Mouse (Mus musculus) kidney, embryonic 15.5 days (tissue): ENCODE data around the gene Kcnd3. TPM values are rescaled to one million over a fixed set of nuclear protein-coding genes. Genes with fewer than 3 reads are reported as not detected.

ENCODE experiments used
- ATAC-seq: fragments of 200-750 bp; cut with Nextera tagmentation; replicated peaks from 2 replicates; pipeline ENCODE4 v1.8.0; 2017; ENCODE audit warnings: moderate TSS enrichment; ENCODE audit not compliant: low FRiP score
- H3K27ac ChIP-seq: fragments of 300-500 bp; sonication (generic); 2 replicates; pipeline ENCODE4 v1.5.1; 2015; ENCODE audit warnings: mild to moderate bottlenecking, inconsistent platforms
- H3K27me3 ChIP-seq: fragments of 300-500 bp; sonication (generic); 2 replicates; pipeline ENCODE4 v1.6.1; 2015; ENCODE audit warnings: inconsistent platforms
- H3K36me3 ChIP-seq: fragments of 300-500 bp; sonication (generic); 2 replicates; pipeline ENCODE4 v1.6.1; 2015; ENCODE audit warnings: inconsistent platforms
- H3K4me1 ChIP-seq: fragments of 300-500 bp; sonication (generic); 2 replicates; pipeline ENCODE4 v1.6.1; 2015; ENCODE audit warnings: inconsistent platforms
- H3K4me2 ChIP-seq: fragments of 300-500 bp; sonication (generic); 2 replicates; pipeline ENCODE4 v1.6.1; 2015; ENCODE audit warnings: moderate library complexity, mild to moderate bottlenecking, inconsistent platforms
- H3K4me3 ChIP-seq: fragments of 300-500 bp; sonication (generic); replicated peaks from 2 replicates; pipeline ENCODE4 v1.5.1; 2015; ENCODE audit warnings: mild to moderate bottlenecking, inconsistent platforms
- H3K9ac ChIP-seq: fragments of 300-500 bp; sonication (generic); 2 replicates; pipeline ENCODE4 v1.6.1; 2015; ENCODE audit warnings: mild to moderate bottlenecking, inconsistent platforms
- H3K9me3 ChIP-seq: fragments of 300-500 bp; sonication (generic); replicated peaks from 2 replicates; pipeline ENCODE4 v1.6.1; 2016; ENCODE audit warnings: inconsistent platforms
- WGBS: fragments of 180-500 bp; shearing (Covaris S2); methylation state at CpG from one replicate; pipeline ENCODE4 v1.1.7; 2015; ENCODE audit warnings: mixed read lengths; 5-methylcytosine and 5-hydroxymethylcytosine counted together
- polyA plus RNA-seq: library from polyadenylated mRNA; unstranded; fragments of >200 nt; fragmentation: Nextera tagmentation; extraction: Ambion mirVana; gene quantifications from 2 replicates; pipeline ENCODE4 v1.2.1, GENCODE M21; 2015

The Kcnd3 gene
- polyA plus RNA-seq, 1 experiment from 2014 or later: 2.4 TPM

DNA sequence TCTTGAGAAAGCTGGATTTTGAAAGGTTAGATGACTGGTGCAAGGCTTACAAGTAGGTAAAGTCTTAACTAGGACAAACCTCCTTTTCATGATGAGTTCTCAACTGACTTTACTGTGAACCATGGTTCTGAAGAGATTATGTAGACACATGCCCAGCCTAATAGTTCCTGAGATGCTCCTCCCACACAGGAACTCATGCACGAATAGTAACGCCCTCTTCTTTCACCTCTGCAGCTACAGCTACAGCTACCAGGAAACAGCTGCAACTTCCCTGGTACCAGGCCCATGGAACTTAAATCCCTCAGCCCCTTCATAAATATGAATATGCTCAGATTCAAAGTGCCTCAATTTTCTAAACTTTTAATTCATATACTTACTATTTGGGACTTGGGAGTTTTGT, 223.8 kb downstream of the Kcnd3 start:
- no peaks in the 10 kb centered on the region for H3K27me3 ChIP-seq

DNA sequence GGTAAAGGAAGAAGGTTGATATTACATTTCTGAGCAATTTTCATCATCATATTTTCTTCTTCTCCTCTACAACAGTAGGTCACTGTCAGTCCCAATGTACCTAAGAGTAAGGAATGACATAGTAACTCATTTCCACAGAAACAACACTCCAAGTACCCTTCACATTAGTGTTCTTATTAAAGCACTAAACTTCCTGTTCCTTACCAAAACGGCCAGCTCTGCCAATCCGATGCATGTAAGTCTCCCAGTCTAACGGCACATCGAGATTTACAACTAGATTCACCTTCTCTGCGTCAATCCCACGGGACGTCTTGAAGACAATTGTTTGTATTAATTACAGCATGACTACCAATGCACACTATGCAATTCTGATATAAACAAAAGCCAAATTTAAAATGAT, 228.2 kb downstream of the Kcnd3 start:
- no peak overlapping the region for H3K27ac ChIP-seq
- peaks cover 80% of the 10 kb centered on the region for H3K36me3 ChIP-seq
- no peaks in the 10 kb centered on the region for H3K27me3 ChIP-seq
- H3K9ac ChIP-seq: no peak overlapping the region
- H3K4me3 ChIP-seq: no peak overlapping the region
- no peaks in the 10 kb centered on the region for H3K9me3 ChIP-seq
- H3K4me1 ChIP-seq: no peaks in the 10 kb centered on the region
- no peak for ATAC-seq
- no peak overlapping the region for H3K4me2 ChIP-seq
- 90% methylated on average over 7 of the region's 7 CpGs for WGBS

More for the DNA sequence above, 223.8 kb downstream of the Kcnd3 start:
- Histone ChIP-seq H3K4me1 (no peaks in the 10 kb centered on the region), H3K9me3 (no peaks in the 10 kb centered on the region), H3K4me2 (no peak overlapping the region), H3K27ac (no peak overlapping the region), H3K9ac (no peak overlapping the region), H3K36me3 (peaks cover 43% of the 10 kb centered on the region), H3K4me3 (no peak overlapping the region)
- no peak for ATAC-seq
- WGBS: 44% methylated on average over 2 of the region's 2 CpGs

DNA sequence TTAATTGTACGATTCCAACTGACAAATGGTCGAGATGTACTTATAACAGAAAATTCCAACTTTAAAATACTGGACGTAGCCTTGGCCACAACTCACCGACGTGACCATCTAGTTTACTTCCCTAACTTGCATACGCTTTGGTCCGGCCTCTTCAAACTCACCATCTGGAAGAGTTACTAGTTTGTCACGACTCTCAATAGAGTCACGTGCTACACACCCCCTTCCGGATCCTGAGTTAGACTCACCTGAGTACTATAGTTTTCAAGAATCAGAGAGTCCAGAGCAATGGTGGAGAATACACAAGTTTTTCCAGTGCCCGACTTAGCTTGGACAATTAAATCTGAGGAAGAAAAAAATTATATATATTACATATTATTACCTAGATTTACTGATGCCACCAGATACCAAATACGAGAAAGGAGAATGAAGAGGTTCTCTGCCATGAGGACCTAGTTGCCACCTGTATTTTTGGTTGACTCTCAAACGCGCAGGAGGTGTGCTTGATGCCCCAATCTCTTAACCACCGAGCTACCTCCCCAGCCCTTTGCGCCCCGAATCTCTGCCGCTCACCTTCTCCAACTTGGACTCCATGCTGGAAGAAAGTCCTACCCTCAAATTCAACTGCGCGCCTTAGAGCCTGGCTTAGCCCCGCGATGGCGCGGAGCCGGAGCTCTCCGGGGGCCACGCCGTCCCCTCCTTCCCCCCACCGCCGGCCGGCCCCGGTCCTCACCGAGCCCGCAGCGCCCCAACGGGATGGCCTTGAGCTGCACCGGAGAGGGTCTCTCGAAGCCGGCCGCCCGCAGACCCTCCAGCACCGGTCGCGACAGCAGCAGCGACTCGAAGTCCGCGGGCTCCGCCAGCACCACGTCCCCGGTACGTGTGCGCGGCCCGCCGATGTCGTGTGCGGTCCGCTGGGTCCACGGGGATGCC, 234.5 kb downstream of the Kcnd3 start:
- Histone ChIP-seq H3K9ac (peak overlapping the region; percentile 93), H3K9me3 (no peaks in the 10 kb centered on the region), H3K4me2 (peak overlapping the region; percentile 74), H3K4me3 (peak overlapping the region; percentile 98), H3K36me3 (peaks cover 32% of the 10 kb centered on the region), H3K27ac (peak overlapping the region; percentile 84), H3K27me3 (no peaks in the 10 kb centered on the region), H3K4me1 (peaks cover 13% of the 10 kb centered on the region)
- 7% methylated on average over 60 of the region's 60 CpGs for WGBS
- no peak; the same call in 1 of the 2 replicates for ATAC-seq

DNA sequence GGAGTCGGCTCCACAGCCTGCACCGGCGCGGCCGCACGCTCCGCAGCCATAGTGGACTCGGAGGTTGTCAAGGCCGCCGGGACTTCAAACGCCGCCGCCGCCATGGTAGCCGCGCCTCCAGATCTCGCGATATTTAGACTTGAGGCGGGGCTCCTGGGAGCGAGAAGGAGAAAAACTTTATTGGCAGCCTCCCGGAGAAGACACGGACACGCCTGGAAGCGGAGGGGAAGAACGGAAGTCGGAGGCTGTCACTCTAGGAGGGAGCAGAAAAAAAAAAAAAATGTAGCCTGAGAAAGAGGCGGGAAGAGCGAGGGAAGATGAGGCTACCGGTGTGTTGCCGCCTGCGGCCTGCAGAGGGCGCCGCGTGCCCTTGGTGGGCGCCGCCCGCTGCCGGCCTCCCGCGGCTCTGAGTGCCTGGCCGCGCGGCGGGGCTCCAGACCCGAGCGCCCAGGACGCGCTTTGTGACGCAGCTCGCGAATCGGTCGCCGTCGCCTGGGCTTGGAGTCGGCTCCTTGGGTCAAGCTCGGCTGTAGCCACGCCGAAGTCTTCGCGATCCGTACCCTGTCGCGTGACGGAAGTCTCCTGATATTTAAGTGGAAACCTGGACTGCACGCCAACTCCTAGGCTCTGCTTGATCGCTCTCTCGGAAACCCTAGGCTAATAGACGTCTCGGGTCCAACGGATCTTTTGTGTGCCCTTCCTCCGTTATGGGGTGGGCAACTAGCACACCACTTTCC, 235.4 kb downstream of the Kcnd3 start, which contains the start of gene Ddx20:
TSS of gene Ddx20 (minus strand) at position 251 of the 737 bp plus-strand sequence.
- peak; percentile 97 for ATAC-seq
- Histone ChIP-seq H3K9ac (peak within 1 kb of the TSS; percentile 93), H3K4me2 (peak within 1 kb of the TSS; percentile 74), H3K36me3 (peaks cover 26% of the 10 kb centered on the region), H3K27me3 (no peaks in the 10 kb centered on the region), H3K4me1 (peaks cover 13% of the 10 kb centered on the region), H3K4me3 (peak within 1 kb of the TSS; percentile 98), H3K27ac (peak within 1 kb of the TSS; percentile 88), H3K9me3 (no peaks in the 10 kb centered on the region)
- WGBS: under 1% methylated on average over 70 of the region's 72 CpGs

DNA sequence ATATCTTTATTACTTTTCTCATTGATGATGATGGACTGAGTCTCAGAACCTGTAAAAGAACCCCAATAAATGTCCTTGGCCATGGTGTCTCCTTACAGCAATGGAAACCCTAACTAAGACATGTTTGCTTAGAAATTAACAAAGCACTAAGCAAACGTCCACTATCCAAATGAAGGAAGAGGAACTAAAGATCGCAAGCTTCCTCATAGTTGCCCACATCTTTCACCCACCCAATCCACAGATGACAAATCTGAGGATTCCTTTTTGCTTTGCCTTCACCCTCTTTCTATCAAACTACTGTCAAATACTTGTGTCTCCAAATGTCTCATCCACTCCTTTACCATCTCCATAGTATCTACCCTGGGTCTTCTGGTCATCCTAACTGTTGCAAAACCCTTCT, 236.4 kb downstream of the Kcnd3 start:
- Histone ChIP-seq H3K4me3 (no peak overlapping the region), H3K27ac (no peak overlapping the region), H3K36me3 (peaks cover 15% of the 10 kb centered on the region), H3K4me2 (no peak overlapping the region), H3K4me1 (peaks cover 13% of the 10 kb centered on the region), H3K9me3 (no peaks in the 10 kb centered on the region), H3K27me3 (peaks cover 4% of the 10 kb centered on the region), H3K9ac (no peak overlapping the region)
- 87% methylated on average over 2 of the region's 2 CpGs for WGBS
- ATAC-seq: no peak

DNA sequence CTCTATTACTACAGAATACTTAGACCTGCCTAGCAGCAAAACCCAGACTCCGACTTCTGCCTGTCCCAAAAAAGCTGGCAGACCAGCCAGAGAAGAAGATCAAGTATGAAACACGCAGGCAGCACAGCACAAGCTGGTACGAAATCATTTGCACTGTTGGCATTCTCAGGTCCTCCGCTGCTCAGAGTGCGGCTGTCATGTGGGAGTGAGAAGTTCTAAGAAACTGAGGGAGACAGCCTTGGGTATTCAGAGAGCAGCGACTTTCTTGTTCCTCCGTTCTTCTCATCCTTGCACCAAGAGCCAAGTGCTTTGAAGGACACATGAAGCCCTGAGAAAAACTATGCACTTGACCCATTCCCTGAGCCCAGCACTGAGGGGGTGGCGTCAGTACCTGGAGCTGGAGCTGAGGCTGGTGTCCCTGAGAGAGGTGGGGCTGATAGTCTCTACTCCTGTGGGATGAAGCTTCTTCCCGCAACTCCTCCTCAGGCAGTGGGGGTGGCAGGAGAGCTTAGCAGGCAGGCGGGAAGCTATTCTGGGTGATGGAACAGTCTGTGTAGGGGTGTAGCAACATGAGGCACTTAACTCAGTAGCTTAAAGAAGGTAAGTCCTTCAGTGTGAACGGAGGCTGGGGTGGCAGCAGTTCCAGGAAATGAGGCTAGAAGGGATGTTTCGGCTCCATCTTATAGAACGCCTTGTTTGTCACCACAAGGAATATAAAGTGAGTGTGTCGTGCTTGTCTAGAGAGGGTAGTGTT, 241.4 kb downstream of the Kcnd3 start:
- Histone ChIP-seq H3K4me3 (no peak overlapping the region), H3K36me3 (no peaks in the 10 kb centered on the region), H3K4me1 (peaks cover 14% of the 10 kb centered on the region), H3K9ac (no peak overlapping the region), H3K4me2 (no peak overlapping the region), H3K9me3 (no peaks in the 10 kb centered on the region), H3K27me3 (peaks cover 13% of the 10 kb centered on the region), H3K27ac (no peak overlapping the region)
- no peak for ATAC-seq
- WGBS: 72% methylated on average over 14 of the region's 14 CpGs

DNA sequence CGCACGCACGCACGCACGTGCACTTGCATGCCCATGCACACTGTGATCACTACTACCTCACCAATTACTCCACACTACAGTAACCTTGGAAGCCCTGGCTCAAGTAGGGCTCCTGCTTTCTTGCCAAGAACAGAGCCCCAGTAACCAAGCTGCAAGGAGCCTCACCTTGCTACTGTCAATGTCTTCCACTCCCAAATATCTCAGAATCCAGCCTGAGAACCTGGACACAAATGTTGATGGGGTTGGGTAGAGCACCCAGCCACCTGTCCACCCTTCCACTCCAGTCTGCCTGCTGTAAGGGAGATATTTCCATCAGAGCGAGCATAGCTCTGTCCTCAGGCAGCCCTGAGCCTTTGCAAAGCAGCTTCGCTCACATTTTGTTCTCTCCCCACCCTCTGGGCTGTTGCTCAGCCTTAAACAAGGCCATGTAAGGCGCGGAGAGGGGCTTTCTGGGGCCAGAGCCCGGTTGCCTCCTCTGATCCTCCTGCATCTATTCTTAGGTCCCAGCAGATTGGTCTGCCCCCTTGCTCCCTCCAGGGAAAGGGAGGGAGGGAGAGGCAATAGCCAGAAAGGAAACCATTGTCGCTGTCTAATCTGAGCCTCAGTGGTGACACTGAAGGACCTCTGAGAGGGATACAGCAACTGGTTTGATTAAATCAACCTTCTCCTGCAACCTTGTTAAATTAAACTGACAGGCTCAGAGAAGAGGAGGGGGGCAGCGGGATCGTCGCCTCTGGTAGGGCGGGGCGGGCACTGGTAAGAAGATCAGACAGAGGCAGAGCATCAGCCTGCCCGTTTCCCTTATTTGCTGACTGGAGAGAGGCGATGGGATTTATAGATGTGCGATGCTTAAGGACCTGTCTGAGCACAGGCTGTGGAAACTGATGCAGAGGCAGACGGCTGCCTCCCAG, 243.6 kb downstream of the Kcnd3 start:
- Histone ChIP-seq H3K4me3 (peak overlapping the region; percentile 10; the same call in 1 of the 2 replicates), H3K27me3 (peaks cover 18% of the 10 kb centered on the region), H3K9ac (no peak overlapping the region), H3K9me3 (no peaks in the 10 kb centered on the region), H3K4me1 (peaks cover 14% of the 10 kb centered on the region), H3K36me3 (no peaks in the 10 kb centered on the region), H3K27ac (no peak overlapping the region), H3K4me2 (peak overlapping the region; percentile 39)
- 27% methylated on average over 20 of the region's 20 CpGs for WGBS
- ATAC-seq: no peak

DNA sequence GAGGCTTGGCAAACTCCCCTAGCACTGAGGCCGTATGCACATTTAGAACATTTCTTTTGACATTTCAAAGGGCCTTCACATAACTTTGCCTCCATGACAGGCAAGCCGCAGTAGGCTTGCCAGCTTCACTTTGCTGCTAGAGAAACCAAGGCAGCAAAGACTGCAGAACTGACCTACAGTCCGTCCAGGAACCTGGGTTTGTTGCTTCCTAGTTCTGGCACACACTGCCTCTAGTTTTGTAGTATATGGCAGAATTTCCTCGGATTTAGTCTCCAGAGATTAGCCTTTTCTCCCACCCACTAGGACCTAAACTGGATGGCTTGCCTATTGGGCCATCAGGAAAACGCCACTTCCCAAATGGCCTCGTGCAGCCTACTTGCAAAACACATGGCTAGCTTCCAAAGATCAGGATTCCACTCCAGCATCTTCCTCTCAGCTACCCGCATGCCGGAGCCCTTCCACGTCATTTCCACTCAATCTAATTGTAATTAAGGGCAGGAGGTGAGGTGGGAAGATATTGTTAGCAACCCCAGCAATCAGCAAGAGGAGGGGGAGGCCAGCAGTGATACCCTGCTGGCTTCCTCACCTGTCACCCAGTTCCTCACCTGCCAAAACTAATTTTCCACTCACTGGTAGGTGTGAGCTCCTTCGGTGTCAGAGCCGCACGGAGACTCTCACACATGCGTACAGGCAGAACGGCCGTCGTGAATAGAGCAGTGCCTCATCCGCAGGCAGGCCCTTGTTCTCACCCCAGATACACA, 244.4 kb downstream of the Kcnd3 start:
- Histone ChIP-seq H3K27me3 (peaks cover 21% of the 10 kb centered on the region), H3K27ac (no peak overlapping the region), H3K36me3 (no peaks in the 10 kb centered on the region), H3K9ac (no peak overlapping the region), H3K9me3 (no peaks in the 10 kb centered on the region), H3K4me1 (peaks cover 18% of the 10 kb centered on the region), H3K4me3 (no peak overlapping the region), H3K4me2 (peak overlapping the region; percentile 39)
- WGBS: 62% methylated on average over 17 of the region's 17 CpGs
- ATAC-seq: no peak

DNA sequence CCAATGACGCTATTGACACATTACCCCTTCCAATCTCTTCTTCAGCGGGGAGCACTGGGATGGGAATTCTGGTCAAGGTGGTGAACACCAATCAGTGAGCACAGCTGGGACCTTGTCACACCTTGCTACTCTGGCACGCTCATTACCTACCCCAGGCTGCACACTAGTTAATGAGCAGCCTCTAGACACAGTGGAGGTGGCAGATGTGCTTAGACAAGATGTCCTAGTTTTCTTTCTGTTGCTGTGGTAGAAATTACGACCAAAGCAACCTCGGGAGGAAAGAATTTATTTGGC, 245.0 kb downstream of the Kcnd3 start:
- Histone ChIP-seq H3K4me1 (peaks cover 19% of the 10 kb centered on the region), H3K27ac (no peak overlapping the region), H3K36me3 (no peaks in the 10 kb centered on the region), H3K4me3 (no peak overlapping the region), H3K9me3 (no peaks in the 10 kb centered on the region), H3K27me3 (peaks cover 26% of the 10 kb centered on the region), H3K4me2 (no peak overlapping the region), H3K9ac (no peak overlapping the region)
- 60% methylated on average over 5 of the region's 5 CpGs for WGBS
- no peak for ATAC-seq

DNA sequence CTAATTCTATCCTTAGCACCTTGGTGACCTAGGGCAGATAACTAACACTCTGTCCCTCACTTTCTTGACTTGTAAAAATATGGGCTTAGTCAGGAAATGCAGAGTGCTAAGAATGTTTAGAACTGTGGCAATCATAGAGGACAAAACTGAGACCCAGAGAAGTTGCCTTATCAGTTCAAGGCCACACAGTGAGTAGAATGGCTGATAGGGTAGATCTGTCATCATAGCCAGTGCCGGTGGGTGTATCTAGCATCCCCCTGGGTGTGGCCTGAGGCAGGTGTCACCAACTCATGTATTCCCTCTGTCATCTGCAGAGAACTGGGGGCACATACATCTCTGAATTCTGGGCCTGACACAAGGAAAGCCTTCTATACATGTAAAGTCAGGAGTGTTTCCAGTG, 246.2 kb downstream of the Kcnd3 start:
- Histone ChIP-seq H3K36me3 (no peaks in the 10 kb centered on the region), H3K27me3 (peaks cover 34% of the 10 kb centered on the region)

More for the DNA sequence above, 246.2 kb downstream of the Kcnd3 start:
- Histone ChIP-seq H3K9me3 (no peaks in the 10 kb centered on the region), H3K9ac (no peak overlapping the region), H3K4me1 (peaks cover 19% of the 10 kb centered on the region), H3K4me2 (no peak overlapping the region), H3K27ac (no peak overlapping the region), H3K4me3 (no peak overlapping the region)
- ATAC-seq: no peak
- WGBS: 89% methylated on average over 1 of the region's 1 CpGs
